Mouse (Mus musculus) T-helper 1 cell (primary cell): ENCODE measurements around the gene Scaf11.
"Not testable (repeated sequence)": the region's sequence is repeated elsewhere in the genome, so short reads cannot be mapped to it uniquely, and the experiment has no call there.

ENCODE experiments used
- in situ Hi-C: fragments of 300-600 bp; cut with MboI, MseI; formaldehyde crosslinking; loops from one replicate; pipeline ENCODE4 v1.15.1; 2025; ENCODE audit warnings: high pct_unique_total_duplicates

Scaf11 gene

DNA sequence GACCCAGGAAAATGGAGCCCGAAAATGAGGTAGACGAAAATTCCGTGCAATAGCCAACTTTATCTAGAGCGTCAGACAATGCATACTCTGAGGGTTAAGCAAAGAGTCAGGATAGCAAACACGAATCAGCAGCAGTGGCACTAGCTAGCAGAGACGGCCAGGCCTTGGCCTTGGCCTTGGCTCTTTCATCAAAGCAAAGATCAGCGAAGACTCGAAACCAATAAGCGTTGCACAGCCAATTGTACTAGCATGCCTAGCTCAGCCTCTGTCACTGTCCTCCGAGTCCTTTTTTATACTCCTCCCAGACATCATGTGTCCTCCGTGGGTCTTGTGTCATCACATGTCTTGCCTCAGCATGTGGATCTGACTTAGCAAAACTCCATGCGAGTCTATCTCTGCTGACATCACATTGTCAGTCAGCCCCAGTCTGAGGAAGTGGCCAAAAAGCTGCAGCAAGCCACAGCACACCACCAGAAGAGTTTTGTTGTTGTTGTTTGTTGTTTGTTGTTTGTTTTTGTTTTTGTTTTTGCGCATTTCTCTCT lies 5.8 kb upstream of the Scaf11 start:
- in situ Hi-C loops: no loop called here

DNA sequence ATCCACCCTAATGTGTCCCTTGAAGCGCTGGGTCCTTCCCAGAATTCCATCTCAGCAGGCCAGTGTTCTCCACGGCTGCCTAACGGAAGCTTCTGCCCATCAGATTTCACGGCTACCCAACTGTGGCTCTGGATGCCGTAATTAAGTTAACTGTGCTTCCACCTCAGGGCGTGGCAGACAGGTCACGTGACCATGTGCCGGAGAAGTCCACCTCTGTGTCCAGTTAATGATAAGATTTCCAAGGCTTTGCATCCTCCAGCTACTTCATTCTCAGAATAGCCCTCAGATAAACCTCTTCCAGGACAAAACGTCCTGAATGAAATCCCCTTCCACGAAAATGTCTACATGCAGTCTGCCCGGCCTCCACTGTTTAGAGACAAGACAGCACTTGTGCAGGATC lies 4.4 kb upstream of the Scaf11 start:
- in situ Hi-C loops: no loop called here

DNA sequence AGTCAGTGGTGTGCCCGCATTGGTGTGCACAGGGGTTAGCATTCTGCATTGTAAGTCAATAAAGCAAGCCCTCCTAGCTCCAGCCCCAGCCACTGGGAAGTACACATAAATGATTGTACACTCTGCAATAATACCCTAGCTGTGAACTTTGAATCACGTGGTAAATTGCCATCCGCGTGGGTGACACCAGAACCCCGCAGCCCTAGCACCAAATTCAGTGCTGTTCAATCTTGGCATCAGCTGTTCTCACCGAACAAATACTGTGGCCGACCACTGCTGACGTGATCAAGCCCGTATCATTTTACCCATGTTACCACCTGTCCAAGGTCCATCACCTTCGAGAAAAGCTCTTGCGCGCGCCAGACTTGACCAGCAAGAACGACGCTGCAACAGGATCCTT lies 3.2 kb upstream of the Scaf11 start:
- in situ Hi-C loops: no loop called here

DNA sequence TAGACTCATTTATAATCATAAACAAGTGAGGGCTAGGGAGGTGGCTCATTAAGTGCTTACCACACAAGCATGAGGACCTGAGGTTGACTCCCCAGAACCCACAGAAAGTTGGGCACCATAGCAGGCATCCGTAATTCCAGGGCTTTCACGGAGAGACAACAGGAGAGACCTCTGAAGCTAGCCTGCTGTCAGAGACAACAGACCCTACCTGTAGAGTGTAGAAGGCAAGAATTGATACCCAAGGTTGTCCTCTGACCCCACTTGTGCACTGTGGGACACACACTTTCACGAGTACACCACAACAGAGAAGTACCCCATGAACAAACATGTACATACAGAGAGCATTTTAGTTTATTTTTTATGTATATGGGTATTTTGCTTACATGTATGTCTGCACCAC lies 2.0 kb upstream of the Scaf11 start:
- in situ Hi-C loops: no loop called here

DNA sequence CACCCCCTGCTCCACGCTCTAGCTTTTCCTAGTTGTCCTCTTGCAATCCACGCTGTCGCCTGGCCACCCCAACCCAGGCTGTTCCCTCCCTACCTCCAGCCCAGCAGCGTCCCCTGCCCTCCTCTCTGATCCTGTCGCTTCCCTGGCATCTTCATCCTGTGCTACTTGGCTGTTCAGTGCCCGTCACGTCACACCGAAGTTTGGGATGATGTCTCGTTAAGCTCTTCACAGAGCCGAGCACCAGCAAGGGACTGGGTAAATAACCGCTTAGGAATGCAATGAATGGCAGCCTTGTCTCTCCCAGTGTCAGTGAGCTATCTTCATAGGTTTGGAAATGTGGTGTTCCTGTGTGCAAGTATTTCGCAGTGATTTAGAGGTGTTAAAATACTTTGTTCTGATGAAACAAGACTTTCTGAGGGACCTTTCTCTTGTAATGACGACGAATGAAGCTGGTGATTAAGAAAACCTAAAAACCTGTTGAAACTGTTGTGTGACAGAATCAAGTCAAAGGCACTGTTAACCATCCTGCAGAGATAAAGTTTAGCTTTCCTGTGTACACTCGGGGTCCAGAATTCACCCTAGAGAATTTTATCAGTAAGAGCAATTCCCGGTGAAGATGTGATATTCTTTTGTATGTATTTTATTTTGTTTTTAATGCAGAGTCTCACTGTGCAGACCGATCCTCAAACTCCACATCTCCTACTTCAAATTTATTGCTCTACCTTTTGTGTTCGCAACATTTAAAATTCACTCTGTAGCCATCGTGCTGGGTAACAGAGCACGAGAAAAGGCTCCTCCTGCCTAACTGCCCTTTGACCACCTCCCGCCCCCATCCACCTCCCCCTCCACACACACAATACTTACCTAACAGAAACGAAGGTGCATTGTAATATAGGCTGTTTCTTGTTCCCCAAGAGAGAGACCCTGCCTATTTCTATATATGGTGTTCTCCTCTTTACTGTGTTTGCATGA lies 1.2 kb upstream of the Scaf11 start:
- in situ Hi-C loops: no loop called here

DNA sequence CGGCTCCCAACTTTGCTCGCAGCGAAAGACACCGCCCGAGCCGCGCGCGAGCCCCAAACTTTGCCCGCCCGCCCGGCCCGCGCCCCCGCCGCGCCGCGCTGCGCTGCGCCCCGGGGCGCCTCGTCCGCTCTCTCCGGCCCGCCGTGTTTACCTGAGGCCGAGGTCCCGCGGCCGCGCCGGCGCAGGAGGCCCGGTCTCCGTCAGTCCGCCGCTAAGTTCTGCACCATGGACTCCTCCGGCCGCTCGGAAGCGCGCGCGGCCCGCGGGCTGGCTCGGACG lies 253 bp downstream of the Scaf11 start:
- in situ Hi-C loops: no loop called here

DNA sequence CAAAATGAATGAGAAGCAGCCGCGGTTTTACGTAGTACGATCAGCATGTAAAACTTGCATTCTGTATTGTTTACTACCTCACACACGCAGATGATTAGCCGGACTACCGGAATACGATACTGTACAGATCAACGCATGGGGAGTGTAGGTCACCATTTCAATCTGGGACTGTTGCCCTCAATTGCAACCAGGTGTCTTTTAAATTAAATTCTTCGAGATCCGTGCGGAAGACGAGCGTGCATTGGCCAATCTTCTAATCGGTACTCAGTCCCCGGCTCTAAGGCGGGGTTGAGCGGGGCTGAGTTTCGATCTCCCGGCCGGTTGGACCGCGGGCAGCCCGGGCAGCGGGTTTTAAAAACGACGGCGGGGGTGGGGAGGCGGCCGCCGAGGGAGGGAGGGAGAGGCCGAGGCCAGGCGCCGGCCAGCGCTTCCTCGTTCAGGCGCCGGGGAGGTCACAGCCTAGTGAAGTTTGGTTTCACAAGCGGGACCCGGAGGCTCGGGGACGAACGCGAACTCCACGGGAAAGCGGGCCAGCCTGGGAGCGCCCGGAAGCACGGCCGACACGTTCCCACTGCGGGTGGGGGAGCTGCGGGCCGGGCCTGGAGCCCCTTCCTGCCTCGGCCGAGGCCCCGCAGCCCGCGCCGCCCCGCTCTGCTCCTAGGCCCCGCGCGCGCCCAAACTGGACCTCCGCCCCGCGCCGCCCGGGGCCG lies 747 bp downstream of the Scaf11 start:
- in situ Hi-C loops: no loop called here

DNA sequence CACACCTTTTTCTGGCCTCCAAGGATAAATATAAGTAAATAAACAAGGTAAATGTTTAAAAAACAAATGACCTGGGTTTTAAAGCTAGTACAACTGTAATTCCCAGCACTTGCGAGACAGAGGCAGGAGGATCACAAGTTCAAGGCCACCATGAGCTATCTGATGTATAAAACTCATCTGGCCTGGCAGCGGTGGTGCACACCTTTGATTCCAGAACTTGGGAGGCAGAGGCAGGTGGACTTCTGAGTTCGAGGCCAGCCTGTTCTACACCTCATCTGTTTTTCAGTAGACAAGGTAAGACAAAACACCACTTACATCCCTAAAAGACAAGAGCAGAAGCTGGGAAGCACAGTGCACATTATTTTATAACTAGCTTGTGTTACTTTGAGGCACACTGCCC lies 2.4 kb downstream of the Scaf11 start:
- in situ Hi-C loops: no loop called here

DNA sequence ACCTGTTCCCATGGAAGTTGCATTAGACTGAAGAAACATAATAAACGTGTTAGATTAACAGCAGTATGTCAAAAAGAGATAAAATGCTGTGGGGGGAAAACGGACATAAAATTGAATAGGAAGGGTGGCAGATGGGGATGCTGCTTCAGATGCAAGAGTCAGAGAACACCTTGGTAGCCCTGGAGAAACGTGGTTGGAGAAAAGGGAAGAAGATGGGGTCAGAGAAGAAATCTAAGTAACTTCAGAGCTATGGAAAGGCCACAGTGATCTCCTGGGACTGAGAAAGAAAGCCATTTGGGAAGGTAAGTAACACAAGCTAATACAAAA lies 3.3 kb downstream of the Scaf11 start:
- in situ Hi-C loops: no loop called here

DNA sequence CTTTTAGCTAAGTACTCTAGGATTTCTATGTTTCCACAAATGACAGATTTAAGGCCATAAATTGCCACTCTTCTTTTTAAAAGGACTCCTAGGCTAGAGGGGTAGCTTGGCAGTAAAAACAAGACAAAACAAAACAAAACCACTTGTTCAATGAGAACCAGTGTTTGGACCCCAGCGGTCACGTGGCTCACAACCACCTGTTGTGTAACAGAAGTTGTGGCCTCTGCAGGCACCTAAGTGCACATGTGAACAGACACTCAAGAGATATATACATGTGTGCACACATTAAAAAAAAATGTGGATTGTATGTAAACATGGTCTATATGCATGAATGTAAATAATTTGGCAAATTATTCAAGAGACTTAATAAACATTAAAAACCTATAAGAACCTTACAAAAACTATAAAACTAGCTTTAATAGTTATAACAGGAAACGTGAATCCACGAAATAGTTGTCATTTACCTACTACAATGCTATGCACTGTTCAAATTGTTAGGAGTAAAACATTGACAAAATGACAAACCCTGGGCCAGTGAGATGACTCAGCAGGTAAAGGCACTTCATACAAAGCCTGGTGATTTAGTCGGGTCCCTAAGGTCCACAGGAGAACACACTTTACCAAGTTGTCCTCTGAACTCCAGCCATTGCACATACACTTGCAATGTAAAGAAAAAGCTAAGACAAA lies 3.8 kb downstream of the Scaf11 start:
- in situ Hi-C loops: no loop called here

DNA sequence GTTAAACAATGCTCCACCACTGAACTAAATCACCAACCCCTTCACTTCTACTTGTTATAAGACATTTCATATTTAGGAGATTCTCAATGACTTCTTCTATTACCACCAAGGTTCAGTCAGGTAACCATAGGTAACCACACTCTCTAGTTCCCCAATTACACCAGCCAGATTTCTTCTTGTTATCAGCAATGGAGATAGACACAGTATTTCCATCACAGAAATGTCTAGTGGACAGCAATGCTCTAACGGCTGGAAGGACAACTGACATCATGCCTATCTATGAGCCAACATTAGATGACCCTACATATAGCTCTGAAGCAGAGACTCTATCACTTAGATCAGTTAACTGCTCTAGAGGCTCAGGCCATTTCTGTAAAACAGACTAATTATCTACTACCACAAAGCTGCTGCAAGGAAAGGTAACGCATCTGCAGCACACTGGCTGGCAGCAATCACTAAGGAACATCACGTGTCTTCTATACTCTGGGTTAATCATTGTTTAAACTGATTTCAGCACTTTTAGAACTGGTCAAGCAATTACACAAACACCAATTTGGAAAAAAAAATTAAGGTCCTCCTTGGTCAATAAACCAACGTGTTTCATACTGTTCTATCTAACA lies 4.9 kb downstream of the Scaf11 start:
- in situ Hi-C loops: no loop called here

DNA sequence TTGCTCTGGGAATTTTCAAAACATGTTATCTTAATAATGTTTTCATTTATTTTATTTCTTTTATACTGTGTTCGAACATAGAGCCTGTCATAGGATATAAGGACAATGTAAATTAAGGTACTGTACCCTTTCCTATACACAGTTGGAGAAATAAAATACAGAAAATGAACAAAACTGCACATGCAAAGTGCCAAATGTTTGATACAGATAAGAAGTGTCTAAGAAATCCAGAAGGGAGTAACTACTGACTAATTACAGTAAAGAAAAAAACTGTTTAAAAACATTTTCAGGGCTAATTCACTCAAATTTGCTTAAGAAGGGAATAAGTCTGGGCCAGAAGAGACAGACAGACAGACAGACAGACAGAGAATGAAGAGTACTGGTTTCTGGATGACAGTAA lies 7.3 kb downstream of the Scaf11 start:
- in situ Hi-C loops: no loop called here

DNA sequence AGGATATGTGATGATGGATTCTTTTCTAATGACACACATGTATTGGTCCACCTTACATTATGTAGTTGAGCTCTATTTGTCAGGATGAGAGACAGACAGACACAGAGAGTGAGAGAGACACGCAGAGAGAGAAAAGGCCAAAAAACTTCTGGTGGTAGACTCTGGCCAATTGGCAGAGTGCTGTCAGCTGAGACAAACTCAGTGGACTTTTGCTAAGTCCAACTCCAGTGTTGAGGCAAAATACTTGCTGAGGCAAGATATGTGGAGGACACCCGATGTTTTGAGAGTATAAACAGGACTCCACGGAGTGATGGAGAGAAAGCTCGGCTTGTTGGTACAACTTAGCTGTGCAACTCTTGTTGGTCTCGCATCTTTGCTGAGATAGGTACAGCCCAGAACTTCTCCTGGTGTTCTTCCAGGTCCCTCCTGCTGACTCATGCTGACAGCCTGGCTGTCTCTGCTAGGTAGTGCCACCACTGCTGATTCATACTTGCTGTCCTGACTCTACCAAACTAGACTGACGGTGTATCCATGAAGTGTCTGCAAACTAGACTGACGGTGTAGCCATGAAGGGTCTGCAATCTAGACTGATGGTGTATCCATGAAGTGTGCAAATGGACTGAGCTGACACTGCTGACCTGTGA lies 11.9 kb downstream of the Scaf11 start:
- in situ Hi-C loops: no loop called here

DNA sequence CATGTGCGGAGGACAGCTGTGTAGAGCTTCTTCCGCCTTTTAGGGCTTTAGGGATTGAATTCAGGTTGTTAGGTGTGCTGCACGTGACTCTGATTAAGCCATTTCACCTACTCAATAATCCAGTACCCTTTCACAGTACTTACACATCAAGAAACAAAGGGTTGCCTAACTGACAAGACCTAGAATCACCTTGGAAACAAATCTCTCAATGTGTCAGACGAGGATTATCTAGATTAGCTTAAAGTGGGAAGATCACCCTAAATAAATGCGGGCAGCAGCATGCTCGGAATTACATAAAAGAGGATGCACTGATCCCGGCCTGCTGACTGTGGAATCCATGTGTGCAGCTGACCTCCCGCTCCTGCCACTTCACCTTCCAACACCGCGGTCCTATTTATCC lies 13.9 kb downstream of the Scaf11 start:
- in situ Hi-C loops: no loop called here

DNA sequence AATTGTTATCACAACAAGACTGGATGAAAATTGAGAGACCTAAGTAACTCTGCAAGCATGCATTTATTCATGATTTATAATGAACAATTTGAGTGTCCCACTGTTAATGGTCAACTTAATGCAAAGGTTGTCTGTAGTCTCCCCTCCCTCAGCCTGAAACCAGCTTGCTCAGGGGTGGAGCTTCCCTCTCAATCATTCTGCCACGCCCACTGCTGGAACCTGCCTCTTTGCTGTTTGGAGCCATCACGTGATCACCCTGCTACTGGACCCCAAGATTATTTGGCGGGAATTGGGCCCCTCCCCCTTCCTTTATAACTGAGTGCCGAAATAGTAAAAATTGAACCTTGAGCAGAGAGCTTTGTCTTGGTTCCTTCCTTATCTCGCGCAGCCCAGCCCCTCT lies 19.2 kb downstream of the Scaf11 start:
- in situ Hi-C loops: not testable (repeated sequence)

DNA sequence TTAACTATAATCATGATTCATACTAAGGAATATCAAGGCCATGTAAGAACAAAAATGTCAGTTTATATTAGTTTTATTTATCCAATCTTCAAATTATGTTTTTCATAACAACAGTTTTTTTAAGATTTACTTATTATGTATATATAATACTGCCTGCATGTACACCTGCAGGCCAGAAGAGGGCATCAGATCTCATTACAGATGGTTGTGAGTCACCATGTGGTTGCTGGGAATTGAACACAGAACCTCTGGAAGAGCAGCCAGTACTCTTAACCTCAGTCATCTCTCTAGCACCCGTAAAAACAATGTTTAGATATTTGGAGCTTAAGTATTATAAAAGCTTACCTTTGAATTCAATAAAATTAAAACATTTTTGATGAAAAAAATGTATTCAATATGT lies 26.4 kb downstream of the Scaf11 start:
- in situ Hi-C loops: no loop called here

DNA sequence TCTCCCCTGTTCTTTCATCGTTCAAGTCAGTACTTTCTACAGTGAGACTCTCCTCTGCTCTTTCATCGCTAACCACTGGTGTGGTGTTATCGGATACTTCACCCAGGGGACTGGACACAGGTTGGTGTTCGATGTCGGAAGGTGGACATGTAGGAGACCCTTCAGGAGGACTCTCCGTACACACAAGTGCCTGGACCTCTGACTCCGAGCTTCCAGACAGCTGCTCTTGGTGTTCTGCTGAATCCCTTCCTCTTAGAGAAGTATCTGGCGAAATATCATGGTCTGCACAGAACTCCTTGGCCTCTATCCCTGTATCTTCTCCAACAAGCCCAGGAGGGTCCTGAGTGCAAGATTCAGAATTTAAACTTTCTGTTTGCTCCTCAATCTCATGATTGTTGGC lies 40.7 kb downstream of the Scaf11 start:
- in situ Hi-C loops: no loop called here

DNA sequence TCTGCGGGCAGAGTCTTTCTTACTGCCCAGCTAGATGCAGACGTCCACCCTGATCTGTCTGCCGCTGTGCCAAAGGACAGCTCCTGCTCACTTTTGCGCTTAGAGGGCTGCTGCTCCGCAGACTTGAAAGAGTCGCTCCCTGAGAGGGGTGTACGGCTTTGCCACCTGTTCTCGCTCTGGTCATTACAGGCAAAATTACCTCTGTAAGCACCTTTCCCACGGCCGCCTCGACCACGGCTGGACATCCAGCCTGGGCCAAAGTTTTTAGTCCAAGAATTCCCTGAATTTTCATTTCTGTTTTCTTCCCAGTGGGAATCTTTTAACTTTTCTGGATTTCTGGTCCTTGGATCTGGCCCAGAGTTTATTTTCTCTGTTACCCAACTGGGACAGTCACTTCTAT lies 42.5 kb downstream of the Scaf11 start:
- in situ Hi-C loops: no loop called here

DNA sequence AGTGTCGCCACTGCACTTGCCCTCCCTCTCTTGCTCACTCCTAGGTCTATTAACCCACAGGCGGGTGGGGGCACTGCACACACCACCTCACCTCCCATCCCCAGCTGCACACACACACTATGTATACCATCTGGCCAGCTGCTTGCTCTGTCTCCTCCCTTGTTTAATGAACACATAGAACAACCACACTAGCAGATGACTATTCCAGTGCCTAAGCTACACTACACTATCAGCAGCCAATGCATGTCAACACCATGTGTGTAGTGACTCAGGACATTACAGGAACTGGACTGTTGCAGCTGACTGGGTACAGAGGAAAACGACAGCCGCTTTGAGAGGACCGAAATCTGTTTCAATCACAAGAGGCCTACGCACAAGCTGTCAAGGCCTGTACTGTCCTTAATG lies 51.9 kb downstream of the Scaf11 start:
- in situ Hi-C loops: no loop called here

DNA sequence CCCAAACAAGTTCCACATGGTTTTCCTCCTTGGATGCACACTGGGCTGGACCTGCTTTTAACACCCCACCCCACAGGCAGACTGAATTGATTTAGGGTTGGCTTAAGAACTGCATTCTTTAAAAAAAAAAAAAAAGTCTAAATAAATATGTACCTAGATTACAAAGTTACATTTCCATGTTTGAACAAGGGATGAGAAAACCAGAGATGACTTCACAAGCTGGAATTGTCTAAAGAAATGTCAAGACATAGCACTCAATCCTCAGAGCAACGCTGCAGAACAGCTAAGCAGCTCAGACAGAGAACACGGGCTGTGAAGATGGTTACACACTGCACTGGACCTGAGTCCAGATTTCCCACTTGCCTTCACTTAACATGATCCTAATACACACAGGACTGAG lies 53.5 kb downstream of the Scaf11 start:
- in situ Hi-C loops: no loop called here

DNA sequence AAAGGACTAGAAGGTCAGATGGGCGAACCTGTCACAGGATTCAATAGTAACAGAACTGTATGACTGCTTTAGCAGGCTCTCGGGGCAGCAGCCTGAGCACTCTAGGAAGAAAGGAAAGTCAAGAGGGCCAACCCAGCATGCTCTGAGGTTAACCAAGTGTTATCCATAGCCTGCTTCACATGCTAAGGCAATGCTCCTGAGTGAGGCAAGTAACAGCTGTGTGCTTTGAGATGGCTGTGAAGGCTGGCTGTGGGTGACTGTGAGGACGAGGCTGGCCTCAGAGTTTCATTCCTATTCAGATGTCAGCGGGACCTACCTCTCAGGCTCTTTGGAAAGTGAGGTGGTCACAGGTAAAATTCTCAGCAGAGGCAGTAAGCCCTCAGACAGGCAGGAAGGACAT lies 54.4 kb downstream of the Scaf11 start:
- in situ Hi-C loops: no loop called here

DNA sequence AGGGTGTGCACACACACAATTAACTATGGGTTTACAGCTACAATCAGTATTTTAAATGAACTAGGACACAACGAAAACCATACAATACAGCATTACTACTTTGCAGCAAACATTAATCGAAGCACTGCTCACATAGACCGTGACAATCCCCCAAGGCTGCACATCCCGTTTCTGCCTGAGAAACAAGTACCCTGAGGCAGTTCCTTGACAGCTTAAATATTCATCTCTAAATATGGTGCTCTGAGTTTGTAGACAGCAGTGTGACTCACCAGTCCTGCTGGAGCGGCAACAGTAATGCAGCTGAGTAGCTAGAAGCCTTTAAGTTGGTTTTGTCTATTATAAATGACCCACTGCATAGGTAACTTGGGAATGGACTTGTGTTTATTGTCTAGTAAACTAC lies 55.1 kb downstream of the Scaf11 start:
- in situ Hi-C loops: no loop called here
